Mouse (Mus musculus) right cerebral cortex, postnatal 25 days (tissue): Measurements from ENCODE around the gene Rasl11a.

Source experiments
- DNase-seq: peaks from one replicate; pipeline ENCODE4 v3.0.0; 2022

Rasl11a gene

DNA sequence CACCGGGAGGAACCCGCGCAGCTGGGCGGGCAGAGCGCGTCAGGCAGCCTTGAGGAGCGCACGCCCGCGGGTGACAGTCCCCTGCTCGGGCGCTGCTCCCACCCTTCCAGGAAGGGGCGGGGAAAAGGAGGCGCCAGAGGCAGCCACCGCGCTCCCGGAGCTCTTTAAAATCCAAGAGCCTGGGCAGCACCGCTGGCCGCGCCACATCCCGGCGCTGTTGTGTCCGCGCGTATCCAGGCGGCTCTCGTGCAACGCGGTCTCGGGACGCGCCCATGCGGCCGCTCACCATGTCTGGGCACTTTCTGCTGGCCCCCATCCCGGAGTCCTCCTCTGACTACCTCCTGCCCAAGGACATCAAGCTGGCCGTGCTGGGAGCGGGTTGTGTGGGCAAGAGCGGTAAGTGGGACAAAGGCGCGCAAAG is at the start of gene Rasl11a:
Gene Rasl11a (plus strand): TSS at position 127 of the 421 bp plus-strand sequence.
- DNase-seq, result peak; percentile 86

DNA sequence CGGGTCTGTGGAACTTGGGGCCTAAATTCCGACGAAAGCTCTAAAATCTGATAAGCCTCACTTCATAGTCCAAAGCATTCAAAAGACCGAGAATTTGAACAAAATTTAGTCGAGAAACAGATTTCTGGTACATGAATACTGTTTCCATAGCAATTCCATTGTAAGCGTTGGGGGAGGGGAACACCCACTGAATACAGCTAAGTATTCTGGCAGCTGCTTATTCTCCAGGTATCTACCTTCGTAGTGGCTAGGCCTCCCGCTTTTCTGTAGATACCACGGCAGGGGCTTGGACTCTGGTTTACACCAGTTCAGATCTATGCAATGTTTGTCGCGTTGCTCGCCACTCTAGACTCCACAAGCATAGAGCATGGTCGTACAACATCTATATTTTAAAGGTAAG is 49.1 kb upstream of the Rasl11a start:
- no peak for DNase-seq

DNA sequence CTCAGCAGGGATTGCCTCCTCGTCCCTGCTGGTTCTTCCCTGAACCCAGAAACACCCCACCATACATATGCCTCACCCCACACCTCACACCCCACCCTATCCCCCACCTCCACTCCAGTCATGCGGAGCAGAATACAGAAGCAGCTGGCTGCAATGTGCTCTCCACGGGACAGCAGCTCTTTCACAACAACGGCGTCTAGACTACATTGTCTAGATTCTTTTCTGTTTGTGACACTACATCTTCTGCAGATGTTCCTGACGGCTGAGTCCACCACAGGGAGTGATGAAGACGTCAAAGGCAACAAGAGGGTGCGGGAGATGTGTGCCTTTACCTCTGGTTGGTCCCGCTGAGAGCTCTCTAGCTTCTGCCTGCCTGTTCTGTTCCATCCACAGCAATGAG is 46.8 kb upstream of the Rasl11a start:
- DNase-seq, result no peak

DNA sequence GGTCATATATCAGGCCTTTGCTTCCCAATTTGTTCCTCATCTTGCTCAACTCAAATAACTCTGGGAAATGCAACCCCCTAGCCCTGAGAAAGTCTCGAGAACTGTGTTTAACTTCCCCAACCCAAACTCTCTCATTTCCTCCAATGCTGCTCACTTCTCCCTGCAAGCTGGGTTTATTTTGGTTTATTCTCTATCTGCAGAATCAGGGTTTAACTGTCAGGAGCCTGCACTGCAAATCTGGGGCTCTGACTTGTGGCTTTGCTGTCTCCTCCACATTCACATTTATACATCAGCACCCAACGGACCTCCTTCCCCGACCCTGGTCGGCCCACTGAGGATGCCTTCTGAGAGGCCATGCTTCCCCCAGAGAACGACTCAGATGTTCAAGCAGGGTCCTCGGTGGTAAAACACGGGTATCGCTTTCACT is 38.9 kb upstream of the Rasl11a start:
- no peak for DNase-seq

DNA sequence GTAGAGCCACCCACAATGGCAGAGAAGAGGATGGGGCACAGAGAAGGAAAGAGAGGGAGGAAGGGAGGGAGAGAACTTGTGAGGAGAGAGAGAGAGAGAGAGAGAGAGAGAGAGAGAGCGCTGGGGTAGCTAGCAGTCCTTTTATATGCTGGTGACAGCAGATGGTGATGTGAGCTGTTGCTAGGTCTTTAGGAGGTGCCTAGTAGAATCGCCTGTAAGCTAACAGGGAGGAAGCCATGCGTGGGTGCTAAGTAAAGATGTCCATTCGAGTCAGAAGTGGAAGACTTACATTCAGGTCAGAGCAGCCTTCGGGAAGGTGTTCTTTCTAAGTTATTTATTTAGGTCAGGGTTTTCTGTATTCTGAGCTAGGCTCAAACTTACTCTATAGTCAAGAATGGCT is 34.9 kb upstream of the Rasl11a start:
- no peak for DNase-seq

DNA sequence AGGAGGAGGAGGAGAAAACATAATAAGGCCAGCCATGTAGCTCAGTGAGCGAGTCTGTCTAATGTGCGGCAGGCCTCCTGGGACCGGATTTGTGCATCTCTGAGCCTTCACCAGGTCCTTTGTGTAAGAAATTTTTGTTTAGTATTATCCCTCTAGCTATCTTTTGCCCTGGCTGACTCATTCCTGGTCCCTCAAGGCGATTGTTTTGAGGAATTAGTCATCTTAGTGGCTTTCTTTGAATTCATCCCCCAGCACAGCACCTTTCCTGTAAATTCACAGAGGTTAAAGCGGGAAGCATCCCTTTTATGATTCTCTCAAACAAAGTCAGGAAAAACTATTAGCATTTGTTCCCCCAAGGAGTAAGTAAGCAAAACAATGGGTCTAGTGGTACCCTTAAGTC is 32.0 kb upstream of the Rasl11a start:
- no peak for DNase-seq

DNA sequence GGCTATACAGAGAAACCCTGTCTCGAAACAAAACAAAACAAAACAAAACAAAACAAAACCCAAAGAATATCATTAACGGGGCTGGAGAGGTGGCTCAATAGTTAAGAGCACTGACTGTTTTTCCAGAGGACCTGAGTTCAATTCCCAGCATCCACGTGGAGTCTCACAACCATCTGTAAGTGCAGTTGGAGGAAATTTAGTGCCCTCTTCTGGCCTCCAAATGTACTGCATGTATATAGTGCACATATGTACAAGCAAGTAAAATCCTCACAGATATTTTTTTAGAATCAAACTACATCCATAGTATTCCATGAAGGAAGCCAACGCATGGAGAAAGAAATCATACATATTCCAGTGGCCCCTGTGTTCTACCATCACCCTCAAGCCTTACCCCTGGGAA is 31.4 kb upstream of the Rasl11a start:
- no peak for DNase-seq

DNA sequence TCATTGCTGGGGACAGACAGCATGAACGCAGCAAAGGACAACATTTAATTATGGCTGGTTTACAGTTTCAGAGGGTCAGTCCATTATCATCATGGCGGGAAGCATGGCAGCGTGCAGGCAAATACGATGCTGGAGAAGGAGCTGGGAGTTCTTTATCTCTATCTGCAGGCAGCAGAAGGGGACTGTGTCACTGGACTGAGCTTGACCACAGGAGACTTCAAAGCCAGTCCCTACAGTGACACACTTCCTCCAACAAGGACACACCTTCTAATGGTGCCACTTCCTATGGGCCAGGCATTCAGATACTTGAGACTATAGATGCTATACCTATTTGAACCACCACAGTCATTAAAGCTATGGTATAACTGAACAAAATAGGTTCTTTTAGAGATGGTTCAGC is 29.5 kb upstream of the Rasl11a start:
- DNase-seq, result no peak

DNA sequence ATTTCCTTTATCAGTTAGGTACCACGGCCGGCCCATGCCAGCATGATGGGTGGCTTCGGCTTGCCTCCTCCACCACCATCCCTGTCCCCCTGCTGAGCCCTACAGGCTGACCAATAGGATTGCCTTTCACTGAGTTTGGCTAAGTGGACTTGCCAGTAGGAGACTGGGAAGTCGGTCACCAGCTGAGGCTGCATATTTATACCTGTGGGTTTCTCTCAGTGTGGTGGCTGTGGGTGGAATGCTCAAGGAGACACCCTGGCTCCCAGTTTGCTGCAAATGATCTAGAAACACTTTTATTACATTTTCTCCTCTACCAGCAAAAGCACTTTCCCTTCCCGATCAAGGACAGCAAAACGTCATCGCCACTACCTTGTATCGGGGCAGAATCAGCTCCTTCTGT is 27.3 kb upstream of the Rasl11a start:
- no peak for DNase-seq

DNA sequence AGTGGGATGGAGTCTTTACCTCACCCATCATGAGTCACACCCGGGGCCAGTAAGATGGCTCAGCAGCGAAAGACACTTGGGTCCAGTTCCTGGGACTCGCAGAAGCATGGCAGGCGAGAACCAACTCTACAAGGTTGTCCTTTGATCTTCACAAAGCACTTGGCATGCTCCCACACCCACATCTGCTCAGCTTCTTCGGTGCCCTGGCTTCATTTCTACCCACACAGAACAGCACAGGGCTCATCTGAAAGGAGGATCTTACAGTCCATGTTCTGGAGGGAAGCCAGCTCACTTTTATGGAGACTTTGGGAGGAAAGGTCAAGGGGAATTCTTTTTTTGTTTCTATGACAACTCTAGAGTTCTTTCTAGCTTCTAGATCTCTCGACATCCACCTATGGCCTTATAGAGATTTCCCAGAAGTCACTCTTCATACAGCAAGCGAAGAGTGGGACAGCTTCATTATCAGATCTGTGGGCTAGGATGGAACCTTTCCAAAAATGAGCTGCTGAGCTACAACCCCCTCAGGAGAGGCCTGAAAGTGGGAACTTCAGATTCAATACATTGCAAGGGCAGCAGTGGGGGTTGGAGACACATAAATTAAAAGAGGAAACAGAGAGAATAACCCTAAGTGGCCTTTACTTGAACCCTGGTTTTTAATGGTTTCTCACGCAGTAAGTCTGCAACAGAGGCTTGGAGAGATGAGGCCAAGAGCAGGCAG is 25.8 kb upstream of the Rasl11a start:
- DNase-seq, result no peak

DNA sequence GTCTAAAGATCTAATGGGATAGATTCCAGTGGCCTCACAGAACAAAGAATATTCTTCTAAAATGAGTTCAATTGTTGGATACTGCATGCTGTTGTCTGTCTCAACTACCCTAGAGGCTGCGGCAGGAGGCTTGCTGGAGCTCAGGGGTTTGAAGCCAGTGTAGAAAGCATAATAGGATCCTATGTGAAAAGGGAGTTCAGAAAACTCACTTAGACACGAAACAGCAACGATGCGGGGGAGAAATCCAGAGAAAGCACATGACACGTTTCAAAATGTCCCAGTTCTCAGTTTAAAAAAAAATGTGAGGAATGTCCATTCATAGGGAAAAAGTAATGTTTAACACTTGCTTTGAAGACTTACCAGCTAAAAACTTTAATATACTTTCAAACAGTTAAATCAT is 21.9 kb upstream of the Rasl11a start:
- DNase-seq, result no peak

DNA sequence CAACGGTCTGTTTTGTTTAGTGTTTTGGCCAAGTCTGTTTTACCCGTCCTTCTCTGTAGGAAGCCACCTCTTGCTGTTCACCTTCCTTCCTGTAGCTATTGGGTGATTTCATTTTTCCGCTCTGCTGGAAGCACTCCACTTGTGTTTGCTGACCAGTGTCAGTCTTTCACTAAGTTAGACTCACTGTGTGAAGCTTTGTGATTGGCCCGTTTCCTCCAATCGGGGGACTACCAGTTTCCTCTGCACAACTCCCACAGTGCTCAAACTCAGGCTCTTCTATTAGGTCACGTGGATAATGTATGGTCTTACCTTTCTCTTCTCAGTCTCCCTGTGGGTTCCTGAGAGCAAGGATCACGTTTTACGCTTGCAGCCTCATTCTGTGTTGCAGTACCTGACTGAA is 15.3 kb upstream of the Rasl11a start:
- DNase-seq, result no peak

DNA sequence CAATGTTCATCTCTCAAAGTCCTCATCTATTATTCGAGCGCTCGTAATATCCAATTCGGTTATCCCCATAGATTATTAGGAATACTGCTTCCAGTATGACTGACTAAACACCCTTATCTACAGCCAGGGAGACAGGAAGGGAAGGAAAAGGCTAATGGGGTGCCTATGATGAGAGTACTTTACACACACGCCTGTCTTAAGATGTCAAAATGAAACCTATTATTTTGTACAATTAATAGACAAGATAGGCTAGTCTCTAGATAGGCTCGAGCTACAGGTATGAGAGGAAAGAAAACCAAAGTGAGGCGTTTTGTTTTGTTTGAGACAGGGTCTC is 12.5 kb upstream of the Rasl11a start:
- no peak for DNase-seq

DNA sequence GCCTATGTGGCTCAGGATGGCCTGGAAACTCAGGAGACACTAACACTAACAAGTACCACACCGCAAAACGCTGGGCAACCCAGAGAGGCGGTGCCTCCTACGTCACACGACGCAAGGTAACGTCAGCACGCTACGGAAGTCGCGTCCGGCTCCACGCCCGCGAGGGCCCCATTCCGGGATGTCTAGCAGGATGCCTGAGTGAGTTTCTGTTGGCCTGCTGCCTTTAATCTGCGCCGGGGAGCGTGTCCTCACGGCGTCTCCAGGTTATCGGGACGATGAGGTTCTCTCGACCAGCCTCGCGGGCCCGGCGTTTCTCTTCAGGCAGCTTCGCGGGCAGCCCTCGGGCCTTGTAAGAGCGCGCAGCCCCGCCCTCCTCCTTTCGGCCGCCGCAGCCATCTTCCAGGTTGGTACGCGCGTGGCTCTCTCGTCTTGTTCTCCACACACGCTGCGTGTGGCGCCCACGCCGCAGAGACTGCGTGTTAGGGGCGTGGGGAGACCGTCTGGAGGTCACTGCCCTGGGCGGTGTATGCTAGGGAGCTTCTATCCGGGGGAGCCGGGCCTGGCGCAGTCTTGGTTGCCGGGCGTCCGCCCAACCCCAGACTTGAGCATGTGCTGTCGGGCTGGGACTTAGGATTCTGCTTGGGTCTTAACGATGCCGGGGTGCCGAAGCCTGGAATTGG is 12.0 kb upstream of the Rasl11a start, which contains the start of gene Rpl21:
Gene Rpl21 (plus strand): TSS at position 122 of the 680 bp plus-strand sequence.
- peak; percentile 96 for DNase-seq

DNA sequence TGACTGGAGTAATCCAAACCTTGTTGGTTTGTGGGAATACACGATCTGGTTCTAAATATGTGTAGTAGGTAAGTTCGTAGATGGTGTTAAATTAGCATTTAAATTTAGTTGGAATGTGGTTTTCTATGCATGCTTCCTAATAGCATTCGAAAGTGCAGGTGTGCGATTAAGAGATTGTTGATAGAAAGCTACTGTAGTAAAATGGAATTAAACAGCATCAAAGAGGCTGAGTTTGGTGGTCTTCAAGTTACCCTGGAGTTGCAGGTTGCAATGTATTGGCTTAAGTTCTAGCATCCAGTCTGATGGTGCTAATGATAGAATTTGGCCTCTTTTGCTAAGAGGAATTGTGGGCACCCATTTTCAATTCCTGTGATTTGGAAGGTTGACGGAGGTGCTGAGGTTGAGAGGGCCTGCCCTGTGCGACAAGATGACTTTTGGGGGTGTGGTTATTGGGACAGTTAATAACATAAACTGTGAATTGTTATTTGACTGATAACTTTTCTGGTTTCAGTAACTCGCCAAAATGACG is 11.1 kb upstream of the Rasl11a start:
- no peak for DNase-seq

DNA sequence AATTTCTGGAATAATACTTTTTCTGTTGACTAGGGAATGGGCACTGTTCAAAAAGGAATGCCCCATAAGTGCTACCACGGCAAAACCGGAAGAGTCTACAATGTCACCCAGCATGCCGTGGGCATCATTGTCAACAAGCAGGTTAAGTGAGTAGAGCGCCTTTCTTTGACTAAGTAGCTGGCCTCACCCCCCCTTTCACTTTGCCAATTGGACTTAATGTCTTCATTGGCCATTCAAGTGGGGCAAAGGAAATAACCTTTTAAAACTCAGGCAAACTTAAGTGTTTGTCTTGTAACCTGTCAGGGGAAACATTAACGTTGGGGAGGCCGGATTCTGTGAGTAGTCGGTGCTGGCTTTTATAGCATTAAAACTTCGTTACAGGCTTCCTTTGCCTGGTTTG is 9.9 kb upstream of the Rasl11a start:
- no peak for DNase-seq

DNA sequence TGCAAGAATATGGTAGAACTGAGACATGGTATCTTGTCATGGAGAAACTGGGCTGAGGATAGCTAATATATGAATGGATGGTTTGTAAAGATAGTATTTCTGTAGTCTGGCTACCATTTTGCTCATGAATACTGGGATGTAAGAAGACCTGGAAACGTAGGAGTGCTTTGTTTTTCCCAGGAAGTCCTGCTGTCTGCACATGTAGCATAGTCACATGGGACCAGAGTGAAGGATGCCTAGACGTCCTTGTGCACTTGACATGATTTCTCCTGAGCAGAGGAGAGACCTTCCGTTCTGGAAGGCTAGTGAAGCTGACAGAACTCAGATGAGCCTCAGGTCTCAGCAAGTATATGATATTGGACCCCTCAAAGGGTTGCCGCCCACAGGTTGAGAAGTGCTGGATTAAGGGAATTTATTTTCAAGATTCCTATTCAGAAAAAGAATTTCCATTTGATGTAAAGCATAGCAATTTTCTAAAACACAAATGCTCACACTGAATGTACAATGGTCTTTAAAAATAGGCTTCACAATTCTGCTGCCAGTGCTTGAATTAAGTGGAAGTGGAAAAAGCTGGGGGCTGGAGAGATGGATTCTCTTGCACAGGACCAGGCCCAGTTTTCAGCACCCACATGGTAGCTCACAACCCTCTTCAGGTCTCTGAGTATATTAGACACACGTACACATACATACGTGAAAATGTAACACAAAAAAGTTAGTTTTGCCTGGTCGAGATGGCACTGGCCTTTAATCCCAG is 6.7 kb upstream of the Rasl11a start:
- DNase-seq, result no peak

DNA sequence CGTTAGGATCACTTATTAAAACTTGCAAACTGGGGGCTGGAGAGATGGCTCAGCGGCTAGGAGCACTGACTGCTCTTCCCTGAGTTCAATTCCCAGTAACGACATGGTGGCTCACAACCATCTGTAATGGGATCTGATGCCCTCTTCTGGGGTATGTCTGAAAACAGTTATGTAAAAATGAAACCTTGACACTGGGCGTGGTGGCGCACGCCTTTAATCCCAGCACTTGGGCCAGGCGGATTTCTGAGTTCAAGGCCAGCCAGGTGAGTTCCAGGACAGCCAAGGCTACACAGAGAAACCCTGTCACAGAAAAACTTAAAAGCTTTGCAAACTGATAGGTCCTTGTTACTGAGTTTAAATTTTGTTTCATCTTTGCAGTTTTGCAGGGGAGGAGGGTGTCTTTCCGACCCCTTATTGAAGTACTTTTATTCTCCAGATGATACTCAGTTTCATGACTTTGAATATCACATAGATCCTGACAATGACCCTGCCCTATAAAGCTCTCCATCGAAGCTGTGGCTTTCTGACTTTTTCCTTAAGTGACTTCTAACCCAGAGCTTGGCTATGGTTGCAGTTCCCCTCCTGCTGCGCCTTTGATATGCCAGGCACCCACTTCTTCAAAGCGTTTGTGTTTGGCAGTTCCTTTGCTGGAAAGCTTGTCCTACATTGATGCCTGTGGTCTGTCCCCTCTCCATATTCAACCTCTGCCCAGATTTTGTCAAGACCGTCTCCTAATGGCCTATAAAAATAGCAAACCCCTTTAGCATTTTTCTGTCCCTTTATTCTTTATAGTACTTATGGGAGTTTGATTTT is 5.8 kb upstream of the Rasl11a start:
- no peak for DNase-seq

DNA sequence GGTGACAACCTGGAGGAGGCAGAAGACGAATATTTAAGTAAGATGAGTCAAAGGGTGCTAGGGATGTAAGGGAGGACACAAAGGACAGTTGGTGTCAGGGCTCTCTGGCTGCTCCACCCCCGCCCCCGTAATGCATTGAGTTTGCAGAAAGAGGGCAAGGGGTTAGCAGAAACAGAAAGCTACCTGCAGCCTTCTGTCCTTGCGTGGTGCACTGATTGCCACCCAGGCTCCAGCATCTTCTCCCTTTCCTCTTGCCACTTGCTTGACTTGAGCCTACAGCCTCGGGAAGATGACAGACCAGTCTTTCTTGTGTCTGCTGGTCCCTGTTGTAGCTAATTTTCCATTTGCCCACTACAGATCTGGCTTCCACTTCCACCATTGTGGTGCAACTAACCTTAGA is 5.1 kb upstream of the Rasl11a start:
- no peak for DNase-seq

DNA sequence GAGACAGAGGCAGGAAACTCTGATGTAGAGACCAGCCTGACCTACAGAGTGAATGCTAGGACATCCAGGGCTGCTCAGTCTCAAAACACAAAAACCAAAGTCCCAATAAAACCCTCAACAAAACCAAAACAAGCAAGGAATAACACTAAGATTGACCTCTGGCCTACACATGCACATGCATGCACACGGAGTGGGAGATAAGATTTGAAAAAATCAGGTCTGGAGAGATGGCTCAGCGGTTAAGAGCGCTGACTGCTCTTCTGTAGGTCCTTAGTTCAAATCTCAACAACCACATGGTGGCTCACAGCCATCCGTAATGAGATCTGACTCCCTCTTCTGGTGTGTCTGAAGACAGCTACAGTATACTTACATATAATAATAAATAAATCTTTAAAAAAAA is 4.4 kb upstream of the Rasl11a start:
- no peak for DNase-seq

DNA sequence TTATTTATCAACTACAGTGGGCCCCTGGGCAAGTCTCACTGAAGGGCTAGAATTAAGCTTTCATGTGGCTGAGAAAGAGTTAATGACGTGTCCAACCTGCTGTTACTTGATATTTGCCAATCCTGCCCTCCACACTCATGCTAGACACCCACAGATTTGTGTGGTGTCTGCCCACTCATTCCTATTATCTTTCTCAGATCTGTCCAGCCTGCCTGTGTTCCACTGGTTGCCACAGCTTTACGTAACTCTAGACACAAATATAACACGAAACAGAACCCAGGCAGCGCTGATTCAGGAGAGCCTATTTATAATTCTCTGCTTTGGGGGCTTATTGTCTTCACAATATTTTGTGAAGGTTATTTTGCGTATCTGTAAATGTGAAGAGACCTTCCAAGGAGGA is 3.6 kb upstream of the Rasl11a start:
- DNase-seq, result no peak

DNA sequence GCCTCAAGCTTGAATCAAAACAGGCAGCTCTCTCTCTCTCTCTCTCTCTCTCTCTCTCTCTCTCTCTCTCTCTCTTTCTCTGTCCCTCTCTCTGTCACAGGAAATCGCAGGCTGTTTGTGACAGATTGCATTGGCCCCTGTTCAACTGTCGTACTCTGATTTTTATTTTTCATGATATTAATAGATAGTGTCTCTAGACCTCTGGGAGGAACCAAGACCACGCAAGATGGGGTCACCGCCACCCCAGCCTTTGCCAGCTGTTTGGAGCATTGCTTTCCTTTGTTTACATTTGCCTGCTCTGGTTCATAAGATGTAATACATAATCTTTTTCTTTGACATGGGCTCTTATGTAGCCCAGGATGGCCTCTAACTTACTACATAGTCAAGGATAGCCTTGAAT is 2.9 kb upstream of the Rasl11a start:
- no peak for DNase-seq
